Mouse (Mus musculus) adrenal gland, postnatal 10 days (tissue): ENCODE results near the gene Pick1. TPM values are rescaled to one million over a fixed set of nuclear protein-coding genes. Genes with fewer than 3 reads are reported as not detected.

Experiments
- DNase-seq: peaks from one replicate; pipeline ENCODE4 v3.0.0; 2021; ENCODE audit warnings: mixed read lengths
- long read RNA-seq, 2 experiments: library from polyadenylated mRNA; stranded (forward); transcript quantifications; one replicate each; pipeline ENCODE4 v2.0.0; 2021
- total RNA-seq, 2 experiments: library from RNA; stranded (reverse); gene quantifications; 2 replicates each; pipeline ENCODE4 v1.2.3; 2021

Pick1 gene
- 10 to 100 TPM; 18.9 to 28.4 TPM for total RNA-seq
- long read RNA-seq, experiment 1, transcript Pick1-201 (13 exons, 1,977 nt): major isoform, 26 of 43 reads
- long read RNA-seq, experiment 1, partial matches to known transcripts: 11 of 43 reads
- long read RNA-seq, experiment 1, other reads (novel, unspliced or antisense): 2 of 43 reads
- long read RNA-seq, experiment 2, transcript Pick1-201 (13 exons, 1,977 nt): major isoform, 10 of 14 reads
- long read RNA-seq, experiment 2, partial matches to known transcripts: 2 of 14 reads
- long read RNA-seq, experiment 2, other reads (novel, unspliced or antisense): 2 of 14 reads

DNA sequence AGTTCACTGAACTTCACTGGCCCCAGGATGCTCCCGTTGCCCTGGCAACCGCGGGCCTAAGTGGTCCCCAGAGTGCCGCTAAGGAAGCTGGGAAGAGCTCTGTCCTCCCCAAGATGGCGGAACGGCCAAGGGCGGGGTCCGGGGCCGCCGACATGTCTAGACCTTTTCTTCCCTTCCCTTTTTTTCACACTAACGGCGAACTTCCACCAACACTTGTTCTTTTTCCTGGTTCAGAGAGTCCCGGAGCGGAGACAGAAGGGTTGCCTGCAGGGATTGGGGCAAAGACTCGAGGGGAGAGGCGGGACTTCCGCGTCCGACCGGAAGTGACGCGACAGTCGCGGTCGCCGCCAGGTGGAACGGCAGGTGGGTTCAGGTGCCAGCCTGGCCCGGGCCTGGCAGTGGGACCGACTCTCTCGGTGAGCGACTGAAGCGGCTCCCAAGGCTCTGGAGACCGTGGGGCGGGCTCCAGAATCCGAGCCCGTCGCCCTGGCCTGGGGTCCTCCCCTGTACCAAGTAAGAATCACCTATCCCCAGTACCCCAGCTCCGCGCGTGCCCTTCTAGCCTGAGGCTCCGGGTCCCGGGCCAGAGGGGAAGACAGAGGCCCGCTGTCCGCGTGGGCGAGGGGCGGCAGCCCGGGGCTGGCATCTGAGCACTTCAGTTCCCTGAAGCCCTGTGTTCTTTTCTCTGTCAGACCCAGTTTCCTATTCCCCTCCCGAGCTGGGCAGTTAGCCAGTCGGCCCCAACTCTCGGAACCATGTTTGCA, at the start of gene Pick1, which contains the start of gene Gm49486:
TSS of gene Pick1 (plus strand) at position 116 of the 764 bp plus-strand sequence.
TSS of gene Gm49486 (plus strand) at position 334 of the 764 bp plus-strand sequence.
- DNase-seq: peak; percentile 91

GRCm38 (mm10) chr15:79185213-79185612, 43.8 kb upstream of the Pick1 start:
- no peak for DNase-seq

- no peak for DNase-seq
These were observed 41.2 kb upstream of the Pick1 start for GRCm38 (mm10) chr15:79187819-79188218.

DNA sequence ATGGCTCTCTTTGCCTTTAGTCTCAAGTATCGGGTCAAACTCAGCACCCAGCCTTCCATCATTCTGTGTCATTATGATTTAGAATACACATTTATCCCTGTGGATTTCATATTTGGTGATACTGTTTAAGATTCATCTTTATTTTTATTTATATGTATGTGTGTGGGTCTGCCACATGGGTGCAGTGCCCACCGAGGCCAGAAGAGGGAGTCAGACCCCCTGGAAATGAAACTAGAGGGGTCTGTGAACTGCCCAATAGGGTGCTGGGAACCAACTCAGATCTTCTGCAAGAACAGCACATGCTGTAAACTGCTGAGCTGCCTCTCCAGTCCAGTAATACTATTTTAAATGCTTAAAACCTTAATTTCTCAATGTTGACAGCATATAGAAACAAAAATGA, 37.5 kb upstream of the Pick1 start:
- no peak for DNase-seq

DNA sequence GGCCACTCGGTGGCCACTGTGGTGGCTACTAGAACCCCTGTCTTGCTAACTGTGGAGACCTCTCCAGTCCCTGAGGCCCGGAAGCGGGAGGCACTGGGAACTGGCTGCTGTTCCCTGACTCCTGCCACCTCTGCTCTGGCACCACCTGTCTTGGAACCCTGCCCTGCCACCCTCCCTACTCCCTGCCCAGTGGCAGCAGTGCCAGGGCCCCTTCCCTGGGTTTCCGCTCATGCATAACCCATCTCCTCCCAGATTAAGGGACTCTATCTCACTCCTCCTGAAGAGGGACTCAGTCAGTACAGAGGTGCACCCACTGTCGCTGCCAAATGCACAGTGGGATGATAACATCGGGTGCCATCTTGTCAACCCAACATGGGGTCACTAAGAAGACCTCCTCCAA, 36.5 kb upstream of the Pick1 start:
- no peak for DNase-seq

DNA sequence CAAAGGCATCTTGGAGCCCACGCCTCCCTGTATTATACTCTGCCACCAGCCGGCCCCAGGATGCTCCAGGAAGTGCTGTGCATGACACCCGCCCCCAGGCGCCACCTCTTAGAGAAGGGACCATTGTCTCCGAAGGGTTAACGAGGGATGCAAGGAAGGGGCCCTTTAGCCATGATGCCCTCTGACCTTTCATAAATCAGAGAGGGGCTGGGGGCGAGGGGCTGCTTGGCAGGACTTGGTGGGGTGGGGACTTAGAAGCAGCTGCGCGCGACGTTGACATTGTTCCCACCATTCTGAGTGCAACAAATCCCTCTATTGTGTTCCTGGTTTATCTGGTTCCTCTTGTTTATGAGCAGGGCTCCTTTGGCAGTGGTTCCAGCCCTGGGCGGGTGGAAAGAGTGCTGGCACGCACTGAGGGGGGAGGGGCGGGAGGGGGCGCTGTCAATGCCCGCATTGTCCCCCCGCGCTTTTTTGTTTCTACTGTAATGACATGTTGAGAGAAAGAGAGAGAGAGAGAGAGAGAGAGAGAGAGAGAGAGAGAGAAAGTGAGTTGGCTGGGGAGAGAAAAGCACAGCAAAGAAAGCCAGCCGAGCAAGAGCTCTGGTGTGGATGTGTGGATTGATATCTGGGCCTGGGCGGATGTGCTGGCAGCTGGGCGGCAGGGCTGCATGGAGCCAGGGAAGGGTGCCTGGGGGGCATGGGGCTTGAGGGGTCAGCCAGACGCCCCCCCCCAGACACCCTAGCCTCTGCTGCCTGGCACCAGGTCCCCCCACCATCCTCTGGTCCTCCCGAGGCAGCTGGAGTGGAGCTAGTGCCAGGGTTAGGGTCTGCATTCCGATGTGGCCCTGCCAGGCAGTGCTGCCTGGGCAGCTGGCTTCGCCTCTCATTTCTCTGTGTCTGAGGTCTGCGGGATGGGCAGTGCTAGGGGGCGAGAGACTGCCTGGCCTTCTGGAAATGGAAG, 35.8 kb upstream of the Pick1 start:
- peak; percentile 28 for DNase-seq

- DNase-seq: no peak
These were observed 34.9 kb upstream of the Pick1 start for GRCm38 (mm10) chr15:79194048-79194447.

GRCm38 (mm10) chr15:79194946-79195345, 34.0 kb upstream of the Pick1 start:
- DNase-seq: no peak

GRCm38 (mm10) chr15:79195492-79195891, 33.5 kb upstream of the Pick1 start:
- DNase-seq: peak; percentile 51

- DNase-seq: no peak
These were observed 29.5 kb upstream of the Pick1 start for GRCm38 (mm10) chr15:79199390-79199976.

DNA sequence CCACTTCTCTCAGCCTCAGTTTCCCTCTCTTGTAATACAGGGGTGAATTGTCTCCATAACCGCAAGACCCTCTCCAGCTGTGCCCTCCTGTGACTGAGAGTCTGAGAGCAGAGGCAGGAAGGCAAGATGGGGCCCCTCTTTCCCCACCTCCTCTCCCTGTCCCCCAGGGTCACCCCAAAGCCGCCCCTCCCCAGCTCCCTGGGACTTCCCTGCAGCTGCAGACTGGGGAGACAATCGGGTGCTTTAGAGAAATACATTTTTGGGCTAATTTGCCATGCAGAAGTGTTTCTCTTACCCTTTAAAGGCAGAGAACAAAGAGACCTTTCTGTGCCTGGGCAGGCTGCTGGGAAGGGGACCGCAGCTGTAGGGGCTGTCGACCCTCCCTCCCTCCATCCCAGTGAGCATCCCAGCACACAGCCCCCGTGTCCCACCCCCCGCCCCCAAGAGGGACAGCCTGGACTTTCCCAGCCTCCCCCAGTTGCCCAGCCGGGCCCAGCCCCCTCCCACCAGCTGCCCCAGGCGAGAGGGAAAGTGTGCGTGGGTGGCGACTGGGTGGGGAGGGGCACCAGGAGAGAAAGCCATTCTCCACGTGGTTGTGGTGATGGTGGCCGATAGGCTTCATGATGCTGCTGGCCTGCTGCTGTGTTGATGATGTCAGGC, 27.4 kb upstream of the Pick1 start:
- no peak for DNase-seq

GRCm38 (mm10) chr15:79202575-79202974, 26.4 kb upstream of the Pick1 start:
- no peak for DNase-seq

GRCm38 (mm10) chr15:79208211-79208610, 20.8 kb upstream of the Pick1 start:
- DNase-seq: peak; percentile 51

- DNase-seq: peak; percentile 34
These were observed 20.1 kb upstream of the Pick1 start for GRCm38 (mm10) chr15:79208758-79209439.

GRCm38 (mm10) chr15:79210357-79210756, 18.6 kb upstream of the Pick1 start:
- DNase-seq: no peak

DNA sequence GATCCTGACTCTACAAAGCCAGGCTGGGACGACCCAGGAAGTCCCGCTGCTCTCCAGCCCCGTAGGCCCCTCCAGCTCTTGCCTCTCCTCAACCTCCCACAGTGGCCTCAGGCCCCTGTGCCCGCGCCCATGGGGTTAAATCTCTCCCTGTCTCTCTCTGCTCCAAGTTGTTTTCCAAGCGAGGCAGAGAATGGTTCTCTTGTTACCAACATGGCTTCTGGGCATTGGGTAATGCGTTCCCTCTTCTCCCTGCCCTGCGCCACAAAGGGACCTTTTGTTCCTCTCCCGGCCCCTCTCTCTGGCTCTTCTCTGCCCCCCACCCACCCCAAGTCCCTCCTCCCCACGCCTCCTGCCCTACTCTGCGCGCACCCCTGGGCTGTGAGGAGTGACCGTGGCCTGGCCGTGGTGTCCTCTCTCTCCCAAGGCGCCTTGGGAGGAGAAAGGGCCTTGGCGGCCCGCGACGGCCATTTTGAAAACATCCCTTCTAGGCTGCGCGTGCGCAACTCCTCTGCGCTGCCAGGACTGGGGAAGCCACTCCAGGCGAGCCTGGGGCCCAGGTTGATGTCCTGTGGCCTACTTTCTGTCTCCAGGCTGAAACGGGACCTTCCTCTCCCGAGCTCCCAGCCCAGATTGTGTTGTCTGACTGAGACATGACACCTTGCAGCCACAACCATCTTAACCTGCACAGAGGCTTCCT, 16.1 kb upstream of the Pick1 start:
- no peak for DNase-seq

DNA sequence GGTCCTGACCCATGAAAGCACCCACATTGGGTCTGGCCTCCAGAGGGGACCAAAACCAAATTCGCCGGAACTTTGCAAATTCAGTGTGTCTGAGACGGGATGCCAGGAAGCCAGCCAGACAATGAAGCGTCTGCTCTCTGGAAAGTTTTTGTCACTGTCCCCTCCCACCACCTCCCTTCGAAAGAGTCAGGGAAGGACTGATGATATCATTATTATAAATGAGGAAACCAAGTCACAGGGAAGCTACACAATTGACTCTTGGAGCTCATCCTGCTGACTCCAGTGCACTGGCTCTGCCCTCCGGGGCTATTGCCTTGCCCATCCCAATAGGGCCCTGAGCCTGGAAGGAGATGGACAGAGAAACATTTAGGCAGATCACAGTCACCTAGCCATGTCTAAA, 15.4 kb upstream of the Pick1 start:
- no peak for DNase-seq

- no peak for DNase-seq
These were observed 12.8 kb upstream of the Pick1 start for GRCm38 (mm10) chr15:79216191-79216590.

- DNase-seq: no peak
These were observed 9.4 kb upstream of the Pick1 start for GRCm38 (mm10) chr15:79219572-79219971.

DNA sequence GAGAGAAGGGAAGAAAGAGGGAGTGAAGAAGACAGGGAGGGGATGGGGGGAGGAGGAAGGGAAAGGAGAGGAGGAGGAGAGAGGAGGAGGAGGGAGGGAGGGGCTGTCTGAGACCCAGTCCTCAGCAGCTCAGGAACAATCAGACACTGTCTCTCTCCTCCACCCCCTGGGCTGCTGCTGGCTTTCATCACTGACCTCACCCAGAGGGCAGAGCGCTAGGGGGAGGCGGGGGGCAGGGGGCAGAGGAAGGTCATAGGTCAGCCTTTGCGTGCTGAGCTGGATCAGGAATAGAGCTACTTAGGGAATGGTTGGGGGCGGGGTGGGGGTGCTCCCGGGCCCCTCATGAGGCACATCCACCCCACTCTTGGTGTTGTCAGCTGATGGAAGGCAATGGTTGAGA, 5.3 kb upstream of the Pick1 start:
- DNase-seq: no peak
